Mouse (Mus musculus) midbrain, embryonic 11.5 days (tissue): ENCODE data around the gene Asap3. TPM values are rescaled to one million over a fixed set of nuclear protein-coding genes. Genes with fewer than 3 reads are reported as not detected.
A peak's percentile ranks its signal among the peaks of the same experiment; 100 is the strongest.

Experiments
- ATAC-seq: fragments of 200-750 bp; cut with Nextera tagmentation; 2 replicates; pipeline ENCODE4 v1.8.0; 2017; ENCODE audit warnings: moderate TSS enrichment, moderate library complexity; ENCODE audit not compliant: low FRiP score
- DNase-seq: peaks from one replicate; pipeline ENCODE4 v3.0.0; 2015; ENCODE audit warnings: low spot score; ENCODE audit errors: missing footprints
- H3K27ac ChIP-seq: fragments of 300-500 bp; sonication (generic); 2 replicates; pipeline ENCODE4 v1.5.1; 2014; ENCODE audit warnings: low read depth, low read length
- H3K27me3 ChIP-seq: fragments of 300-500 bp; sonication (generic); 2 replicates; pipeline ENCODE4 v1.6.1; 2014; ENCODE audit warnings: mild to moderate bottlenecking, low read length, moderate library complexity, mixed read lengths; ENCODE audit not compliant: control insufficient read depth, insufficient read depth
- H3K36me3 ChIP-seq: fragments of 300-500 bp; sonication (generic); 2 replicates; pipeline ENCODE4 v1.6.1; 2014; ENCODE audit warnings: mild to moderate bottlenecking, low read length, moderate library complexity, mixed read lengths; ENCODE audit not compliant: control insufficient read depth, insufficient read depth
- H3K4me1 ChIP-seq: fragments of 300-500 bp; sonication (generic); 2 replicates; pipeline ENCODE4 v1.6.1; 2014; ENCODE audit warnings: low read length; ENCODE audit not compliant: control insufficient read depth, insufficient read depth
- H3K4me2 ChIP-seq: fragments of 300-500 bp; sonication (generic); 2 replicates; pipeline ENCODE4 v1.6.1; 2014; ENCODE audit warnings: mild to moderate bottlenecking, moderate library complexity
- H3K4me3 ChIP-seq: fragments of 300-500 bp; sonication (generic); 2 replicates; pipeline ENCODE4 v1.5.1; 2014; ENCODE audit warnings: low read depth, low read length
- H3K9ac ChIP-seq: fragments of 300-500 bp; sonication (generic); 2 replicates; pipeline ENCODE4 v1.6.1; 2014; ENCODE audit warnings: low read length
- H3K9me3 ChIP-seq: fragments of 300-500 bp; sonication (generic); 2 replicates; pipeline ENCODE4 v1.6.1; 2016; ENCODE audit warnings: low read length; ENCODE audit not compliant: control insufficient read depth
- whole genome bisulfite sequencing: fragments of 180-500 bp; shearing (Covaris S2); extraction: QIAGEN DNeasy Blood & Tissue Kit; methylation state at CpG from one replicate; pipeline ENCODE4 v1.1.7; 2014; 5-methylcytosine and 5-hydroxymethylcytosine counted together
- polyA plus RNA-seq: library from polyadenylated mRNA; unstranded; fragments of >200 nt; fragmentation: Nextera tagmentation; extraction: Ambion mirVana; gene quantifications from 2 replicates; pipeline ENCODE4 v1.2.1, GENCODE M21; 2014

Asap3 gene
- polyA plus RNA-seq, 1 experiment from 2014 or later = 2.8 TPM

DNA sequence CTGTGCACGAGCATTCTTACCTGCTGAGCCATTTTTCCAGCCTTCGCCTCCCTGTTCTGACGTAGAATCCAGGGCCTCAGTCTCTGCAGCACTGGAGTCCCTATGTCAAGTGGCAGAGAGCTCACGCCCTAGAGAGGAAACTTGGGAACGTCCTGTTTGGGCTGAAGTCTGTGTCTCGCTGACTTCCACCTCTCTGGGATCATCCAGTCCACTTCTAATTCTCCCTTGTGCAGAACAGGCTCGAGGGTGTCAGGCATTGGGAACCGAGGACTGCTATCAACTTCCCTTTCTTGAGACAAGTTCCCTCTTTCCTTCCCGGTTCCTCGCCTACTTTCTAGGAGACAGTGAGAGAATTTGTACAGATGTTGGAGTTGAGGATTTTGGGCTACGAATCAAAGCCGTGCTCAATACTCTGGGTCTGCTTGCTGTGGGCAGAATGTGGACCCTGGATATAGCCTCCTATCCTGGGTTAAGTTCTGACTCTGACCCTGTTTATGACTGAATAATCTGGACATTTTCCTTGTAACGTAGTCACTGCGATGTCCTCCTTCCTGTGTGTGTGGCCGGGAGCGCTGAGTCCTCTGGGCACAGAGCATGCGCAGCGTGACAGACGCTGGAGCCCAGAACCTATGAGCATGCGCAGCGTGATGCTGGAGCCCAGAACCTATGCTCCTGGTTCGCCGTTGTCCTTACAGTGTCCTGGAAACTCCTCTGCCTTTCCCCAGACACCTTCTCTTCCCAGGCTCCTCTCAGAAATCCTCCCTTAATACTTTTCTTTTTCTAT lies 18.7 kb downstream of the Asap3 start:
- DNase-seq = no peak
- no peak overlapping the region for H3K4me2 ChIP-seq
- no peaks in the 10 kb centered on the region for H3K36me3 ChIP-seq
- 84% methylated on average over 23 of the region's 23 CpGs for WGBS
- no peak overlapping the region for H3K4me3 ChIP-seq
- peak overlapping the region; percentile 22; the same call in 1 of the 2 replicates for H3K9ac ChIP-seq
- no peaks in the 10 kb centered on the region; the same call in 1 of the 2 replicates for H3K27me3 ChIP-seq
- no peak for ATAC-seq
- peaks cover 20% of the 10 kb centered on the region for H3K4me1 ChIP-seq
- H3K9me3 ChIP-seq = no peaks in the 10 kb centered on the region
- no peak overlapping the region for H3K27ac ChIP-seq

DNA sequence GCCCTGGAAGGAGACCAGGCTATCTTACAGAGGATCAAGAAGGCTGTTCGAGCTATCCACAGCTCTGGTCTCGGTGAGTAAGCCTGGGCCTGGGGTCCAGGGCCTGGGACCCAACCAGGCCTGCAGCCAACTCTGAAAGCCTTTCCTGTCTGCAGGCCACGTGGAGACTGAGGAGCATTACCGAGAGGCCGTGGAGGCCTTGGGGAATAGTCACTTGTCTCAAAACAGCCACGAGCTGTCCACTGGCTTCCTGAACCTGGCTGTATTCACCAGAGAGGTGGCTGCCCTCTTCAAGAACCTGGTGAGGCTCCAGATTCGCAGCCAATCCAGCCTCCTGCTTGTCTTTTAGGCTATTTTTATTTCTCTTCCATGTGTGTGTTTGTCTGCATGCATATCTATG lies 21.2 kb downstream of the Asap3 start:
- DNase-seq = no peak
- WGBS = 91% methylated on average over 7 of the region's 7 CpGs
- no peak overlapping the region for H3K4me2 ChIP-seq

DNA sequence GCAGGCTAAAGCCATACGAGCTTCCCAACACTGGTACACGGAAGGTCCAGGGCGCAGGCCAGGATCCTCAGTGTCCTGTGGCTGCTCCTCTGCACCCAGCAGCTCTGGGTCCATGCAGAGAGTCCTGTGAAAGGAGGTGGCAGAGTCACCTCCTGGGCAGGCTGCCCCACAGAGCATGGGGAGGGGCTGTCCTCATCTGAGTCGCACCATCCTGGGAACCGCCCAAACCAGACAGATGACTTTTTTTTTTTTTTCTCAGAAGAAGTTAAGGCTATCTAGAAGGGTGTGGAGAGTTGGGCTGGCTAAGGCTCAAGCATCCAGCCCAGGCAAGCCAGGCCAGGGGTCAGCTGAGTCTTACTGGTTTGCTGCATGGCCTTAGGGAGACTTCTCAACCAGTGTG lies 22.5 kb downstream of the Asap3 start:
- Histone ChIP-seq H3K27ac (no peak overlapping the region), H3K4me2 (no peak overlapping the region)

More for the DNA sequence above, 21.2 kb downstream of the Asap3 start:
- H3K9ac ChIP-seq = no peak overlapping the region
- no peaks in the 10 kb centered on the region for H3K9me3 ChIP-seq
- no peak overlapping the region for H3K27ac ChIP-seq
- ATAC-seq = no peak
- H3K4me3 ChIP-seq = no peak overlapping the region
- H3K4me1 ChIP-seq = peaks cover 13% of the 10 kb centered on the region
- H3K27me3 ChIP-seq = no peaks in the 10 kb centered on the region
- H3K36me3 ChIP-seq = no peaks in the 10 kb centered on the region

DNA sequence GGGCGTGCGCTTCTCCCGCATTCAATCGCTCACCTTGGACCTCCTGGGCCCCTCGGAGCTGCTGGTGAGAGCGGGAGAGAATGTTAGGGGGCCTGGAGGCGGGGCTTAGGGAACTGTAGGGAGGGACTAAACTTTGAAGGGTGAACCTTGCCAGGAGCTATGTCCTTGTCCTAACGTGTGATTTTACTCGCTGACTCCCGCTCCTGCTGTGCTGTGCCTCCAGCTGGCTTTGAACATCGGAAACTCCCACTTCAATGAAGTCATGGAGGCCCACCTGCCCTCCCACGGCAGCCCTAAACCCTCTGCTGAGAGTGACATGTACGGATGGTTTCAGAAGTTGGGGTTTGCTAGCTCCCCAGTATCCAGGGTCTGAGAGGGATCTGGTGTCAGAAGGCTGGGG lies 32.5 kb downstream of the Asap3 start:
- no peak overlapping the region; the same call in 1 of the 2 replicates for H3K4me2 ChIP-seq
- peaks cover 13% of the 10 kb centered on the region for H3K4me1 ChIP-seq
- H3K4me3 ChIP-seq = no peak overlapping the region
- no peak overlapping the region for H3K27ac ChIP-seq
- peaks cover 13% of the 10 kb centered on the region for H3K27me3 ChIP-seq
- no peak for DNase-seq
- no peaks in the 10 kb centered on the region for H3K36me3 ChIP-seq
- WGBS = 17% methylated on average over 13 of the region's 13 CpGs
- no peak overlapping the region for H3K9ac ChIP-seq
- no peaks in the 10 kb centered on the region for H3K9me3 ChIP-seq
- ATAC-seq = no peak

More for the DNA sequence above, 22.5 kb downstream of the Asap3 start:
- H3K4me1 ChIP-seq = peaks cover 17% of the 10 kb centered on the region
- DNase-seq (no peak), ATAC-seq (no peak)
- H3K36me3 ChIP-seq = no peaks in the 10 kb centered on the region
- 81% methylated on average over 5 of the region's 5 CpGs for WGBS
- H3K9ac ChIP-seq = no peak overlapping the region
- no peak overlapping the region for H3K4me3 ChIP-seq
- H3K9me3 ChIP-seq = no peaks in the 10 kb centered on the region
- no peaks in the 10 kb centered on the region for H3K27me3 ChIP-seq

DNA sequence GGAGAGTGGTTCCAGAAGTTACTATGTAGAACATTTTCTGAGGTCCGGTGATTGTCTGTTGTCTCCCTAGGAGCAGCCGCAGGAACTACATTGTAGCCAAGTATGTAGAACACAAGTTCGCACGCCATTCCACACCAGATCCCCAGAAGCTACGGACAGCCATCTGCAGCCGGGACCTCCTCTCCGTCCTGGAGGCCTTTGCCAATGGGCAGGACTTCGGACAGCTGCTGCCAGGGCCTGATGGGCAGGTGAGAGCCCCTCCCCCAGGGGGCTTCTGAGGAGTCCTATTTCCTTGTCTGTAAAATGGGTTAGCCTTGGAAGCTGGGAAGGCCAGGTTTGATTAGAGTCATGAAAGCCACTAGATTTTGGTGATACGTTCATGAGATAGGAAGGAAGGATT lies 32.9 kb downstream of the Asap3 start:
- Histone ChIP-seq H3K27me3 (peaks cover 14% of the 10 kb centered on the region), H3K4me1 (peaks cover 11% of the 10 kb centered on the region), H3K4me3 (no peak overlapping the region), H3K9me3 (no peaks in the 10 kb centered on the region), H3K36me3 (no peaks in the 10 kb centered on the region), H3K9ac (no peak overlapping the region), H3K4me2 (no peak overlapping the region), H3K27ac (no peak overlapping the region)
- ATAC-seq = no peak
- DNase-seq = no peak
- 76% methylated on average over 9 of the region's 9 CpGs for WGBS

DNA sequence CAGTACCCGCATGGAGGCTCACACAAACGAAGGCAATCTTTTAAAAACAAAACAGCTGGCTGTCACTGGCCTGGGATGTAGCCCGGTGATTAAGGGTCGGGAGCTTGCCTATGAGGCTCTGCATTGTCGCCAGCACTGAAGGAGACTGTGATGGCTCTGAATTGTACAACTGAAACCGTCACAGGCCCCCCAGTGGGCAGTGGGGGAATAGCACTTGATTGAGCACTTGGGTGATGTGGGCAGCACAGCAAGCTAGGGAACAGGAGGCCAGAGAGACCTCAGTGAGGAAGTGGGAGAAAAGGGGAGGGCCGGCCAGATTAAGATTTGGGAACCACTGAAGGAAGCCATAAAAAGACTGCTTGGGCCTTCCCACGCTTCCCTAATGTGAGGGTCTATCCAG lies 33.5 kb downstream of the Asap3 start:
- ATAC-seq (no peak), DNase-seq (peak; percentile 97)
- Histone ChIP-seq H3K4me3 (no peak overlapping the region), H3K9me3 (no peaks in the 10 kb centered on the region), H3K9ac (no peak overlapping the region), H3K27ac (no peak overlapping the region), H3K4me1 (peaks cover 11% of the 10 kb centered on the region), H3K4me2 (no peak overlapping the region), H3K36me3 (no peaks in the 10 kb centered on the region), H3K27me3 (peaks cover 15% of the 10 kb centered on the region)
- WGBS = 26% methylated on average over 8 of the region's 8 CpGs

DNA sequence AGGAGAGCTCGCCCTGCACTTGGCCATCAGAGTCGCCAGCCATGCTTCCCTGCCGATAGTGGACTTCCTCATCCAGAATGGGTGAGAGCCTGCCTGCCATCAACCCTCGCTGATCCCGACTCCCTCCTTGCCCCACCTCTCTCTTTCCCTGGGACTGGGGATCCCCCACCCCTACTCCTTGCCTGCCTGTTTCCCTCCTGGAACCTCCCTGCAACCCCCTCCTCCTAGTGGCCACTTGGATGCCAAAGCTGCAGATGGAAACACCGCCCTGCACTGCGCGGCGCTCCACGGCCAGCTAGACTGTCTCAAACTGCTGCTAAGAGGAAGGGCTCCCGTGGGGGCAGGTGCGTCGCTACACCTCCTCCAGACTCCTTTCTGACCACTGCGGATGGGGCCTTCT lies 34.0 kb downstream of the Asap3 start:
- no peak overlapping the region for H3K9ac ChIP-seq
- H3K27me3 ChIP-seq = peaks cover 16% of the 10 kb centered on the region
- ATAC-seq (no peak), DNase-seq (no peak)
- H3K9me3 ChIP-seq = no peaks in the 10 kb centered on the region
- H3K4me1 ChIP-seq = peaks cover 11% of the 10 kb centered on the region
- WGBS = 69% methylated on average over 14 of the region's 14 CpGs
- no peak overlapping the region for H3K4me3 ChIP-seq
- no peak overlapping the region for H3K4me2 ChIP-seq
- H3K36me3 ChIP-seq = no peaks in the 10 kb centered on the region
- no peak overlapping the region for H3K27ac ChIP-seq

DNA sequence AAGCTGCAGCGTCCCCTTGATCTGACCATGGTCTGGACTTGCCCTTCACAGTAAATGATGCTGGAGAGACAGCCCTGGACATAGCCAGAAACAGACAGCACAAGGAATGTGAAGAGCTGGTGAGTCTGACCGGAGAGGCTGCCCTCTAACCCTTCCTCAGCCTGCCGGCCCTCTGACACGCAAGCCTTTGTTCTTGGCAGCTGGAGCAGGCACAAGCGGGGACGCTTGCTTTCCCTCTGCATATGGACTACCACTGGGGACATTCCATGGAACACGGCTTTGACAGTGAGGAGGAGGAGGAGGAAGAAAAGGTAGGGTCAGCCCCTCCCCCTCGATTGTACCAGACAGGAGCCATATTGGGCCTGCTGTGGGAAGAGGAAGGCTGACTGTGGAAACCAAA lies 34.8 kb downstream of the Asap3 start:
- H3K9ac ChIP-seq = no peak overlapping the region
- DNase-seq (no peak), ATAC-seq (no peak)
- H3K4me2 ChIP-seq = no peak overlapping the region
- no peaks in the 10 kb centered on the region for H3K9me3 ChIP-seq
- H3K27ac ChIP-seq = no peak overlapping the region
- H3K4me3 ChIP-seq = no peak overlapping the region
- H3K4me1 ChIP-seq = peaks cover 11% of the 10 kb centered on the region
- no peaks in the 10 kb centered on the region for H3K36me3 ChIP-seq
- 19% methylated on average over 8 of the region's 8 CpGs for WGBS
- H3K27me3 ChIP-seq = peaks cover 22% of the 10 kb centered on the region

DNA sequence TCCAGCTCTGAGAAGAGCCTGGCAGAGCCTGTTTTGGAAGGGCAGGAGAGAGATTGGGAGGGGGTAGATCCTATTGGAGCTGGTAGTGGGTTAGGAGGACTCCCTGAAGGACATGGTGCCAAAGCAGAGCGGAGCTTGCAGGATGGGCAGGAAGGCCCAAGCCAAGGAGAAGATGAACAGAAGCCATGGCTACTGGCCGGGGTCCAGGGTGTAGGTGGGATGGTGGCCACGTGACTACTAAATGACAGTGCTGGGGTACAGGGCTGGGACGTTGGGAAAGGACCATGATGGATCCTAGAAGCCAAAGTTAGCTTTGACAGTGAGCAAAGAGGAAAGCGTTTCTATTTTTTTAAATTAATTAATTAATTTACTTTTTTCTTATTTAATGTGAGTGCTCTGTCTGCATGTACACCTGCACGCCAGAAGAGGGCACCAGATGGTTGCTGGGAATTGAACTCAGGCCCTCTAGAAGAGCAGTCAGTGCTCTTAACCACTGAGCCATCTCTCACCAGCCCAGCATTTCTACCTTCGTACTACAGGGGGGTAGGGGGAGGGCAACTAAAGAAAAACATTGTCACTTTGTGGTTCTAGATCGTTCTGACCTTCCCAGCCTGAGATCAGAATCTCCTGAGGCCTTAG lies 36.0 kb downstream of the Asap3 start:
- H3K9me3 ChIP-seq = no peaks in the 10 kb centered on the region
- no peak overlapping the region for H3K4me3 ChIP-seq
- no peak overlapping the region for H3K9ac ChIP-seq
- WGBS = 46% methylated on average over 8 of the region's 8 CpGs
- H3K4me1 ChIP-seq = peaks cover 20% of the 10 kb centered on the region
- no peak overlapping the region for H3K4me2 ChIP-seq
- ATAC-seq (no peak), DNase-seq (no peak)
- peaks cover 34% of the 10 kb centered on the region for H3K27me3 ChIP-seq
- no peaks in the 10 kb centered on the region for H3K36me3 ChIP-seq
- H3K27ac ChIP-seq = no peak overlapping the region
